Mouse (Mus musculus): ENCODE results near the gene Med16. TPM values are rescaled to one million over a fixed set of nuclear protein-coding genes. Genes with fewer than 3 reads are reported as not detected.
A peak's percentile ranks its signal among the peaks of the same experiment; 100 is the strongest.

Med16 gene
- polyA plus RNA-seq, 1 experiment from 2014 or later: 55.3 TPM

DNA sequence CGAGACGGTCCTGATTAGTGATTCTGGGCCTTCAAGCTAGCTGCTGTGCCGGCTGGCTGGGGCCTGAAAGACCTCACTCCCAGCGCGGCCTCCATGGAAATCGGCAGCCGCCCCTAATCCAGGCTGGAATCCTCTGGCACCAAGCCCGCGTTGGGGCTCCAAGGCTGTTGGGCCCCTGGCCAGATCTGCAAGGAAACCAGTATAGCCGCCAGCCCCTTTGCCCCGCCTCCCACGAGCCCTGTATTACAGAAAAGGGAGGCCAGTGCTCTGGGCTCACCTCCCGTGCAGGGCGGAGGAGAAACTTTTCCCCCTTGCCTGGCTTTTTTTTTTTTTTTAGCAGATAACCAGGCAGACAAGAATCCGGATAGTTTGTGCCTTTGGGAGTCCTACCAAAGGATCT lies 55.3 kb downstream of the Med16 start:
- H3K4me1 ChIP-seq (replicated peaks): peaks cover 58% of the 10 kb centered on the region
- peak overlapping the region; percentile 100 for H3K27ac ChIP-seq
- 2% methylated on average over 15 of the region's 15 CpGs for WGBS

DNA sequence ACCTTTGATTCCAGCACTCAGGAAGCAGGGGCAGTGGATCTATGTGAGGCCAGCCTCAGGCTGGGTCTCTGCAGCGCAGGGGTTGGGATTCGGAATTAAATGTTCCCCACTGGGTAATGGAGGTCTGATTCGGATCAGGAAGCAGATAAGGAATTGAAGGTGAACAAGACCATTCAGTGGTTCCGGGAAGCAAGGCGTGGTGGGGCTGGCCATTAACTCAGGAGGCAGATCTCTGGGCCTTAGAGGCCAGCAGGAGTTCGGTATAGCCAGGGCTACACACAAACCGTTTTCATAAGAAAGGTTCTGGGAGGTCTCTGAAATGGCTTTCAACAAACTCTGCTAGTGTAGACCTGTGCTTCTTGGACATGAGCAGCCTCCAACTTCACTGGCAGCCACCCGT lies 55.9 kb downstream of the Med16 start:
- H3K9ac ChIP-seq: peak overlapping the region; percentile 82
- ATAC-seq (ENCODE audit: low FRiP score): no peak
- H3K9me3 ChIP-seq: no peaks in the 10 kb centered on the region
- peak overlapping the region; percentile 100 for H3K4me3 ChIP-seq
- H3K36me3 ChIP-seq: peaks cover 14% of the 10 kb centered on the region
- 21% methylated on average over 8 of the region's 8 CpGs for WGBS
- peaks cover 57% of the 10 kb centered on the region for H3K4me1 ChIP-seq (replicated peaks)
- peak overlapping the region; percentile 100 for H3K27ac ChIP-seq
- H3K27me3 ChIP-seq: no peaks in the 10 kb centered on the region
- H3K4me2 ChIP-seq: peak overlapping the region; percentile 69

More for the DNA sequence above, 55.3 kb downstream of the Med16 start:
- H3K9ac ChIP-seq: peak overlapping the region; percentile 82
- peak overlapping the region; percentile 69 for H3K4me2 ChIP-seq
- peaks cover 17% of the 10 kb centered on the region for H3K36me3 ChIP-seq
- no peaks in the 10 kb centered on the region for H3K9me3 ChIP-seq
- no peaks in the 10 kb centered on the region for H3K27me3 ChIP-seq
- H3K4me3 ChIP-seq: peak overlapping the region; percentile 100
- ATAC-seq (ENCODE audit: low FRiP score): 0 out of 2 replicates have a peak, but pooled peaks have one; percentile 5

- H3K4me1 ChIP-seq (replicated peaks): peaks cover 52% of the 10 kb centered on the region
Observed at GRCm38 (mm10) chr10:79852107-79852789, 56.5 kb downstream of the Med16 start.

DNA sequence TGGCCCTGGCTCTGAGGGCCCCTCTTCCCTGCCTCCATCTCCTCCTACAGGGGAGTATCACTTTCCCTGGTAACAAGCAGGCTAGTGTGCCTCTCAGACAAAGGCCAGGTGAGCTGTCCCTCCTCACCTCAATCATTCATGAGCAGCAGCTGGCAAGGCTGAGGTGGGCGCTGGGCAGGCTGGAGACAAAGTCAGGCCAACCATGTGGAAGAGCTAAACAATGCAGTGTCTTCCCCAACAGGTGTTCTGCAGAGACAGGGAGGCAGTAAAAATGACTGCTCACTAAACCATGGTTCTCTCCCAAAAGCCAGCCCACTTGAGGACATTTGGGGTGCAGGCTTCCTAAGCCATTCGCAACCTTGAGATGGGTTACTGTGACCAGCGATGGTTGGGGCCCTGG lies 57.1 kb downstream of the Med16 start:
- Histone ChIP-seq H3K36me3 (peaks cover 4% of the 10 kb centered on the region; the same call in 1 of the 2 replicates), H3K4me1 (replicated peaks) (peaks cover 47% of the 10 kb centered on the region), H3K27ac (peak overlapping the region; percentile 100), H3K4me3 (no peak overlapping the region), H3K9me3 (no peaks in the 10 kb centered on the region), H3K4me2 (peak overlapping the region; percentile 69), H3K27me3 (no peaks in the 10 kb centered on the region), H3K9ac (peak overlapping the region; percentile 82)
- WGBS: 78% methylated on average over 3 of the region's 3 CpGs
- no peak for ATAC-seq (ENCODE audit: low FRiP score)

More at GRCm38 (mm10) chr10:79852107-79852789, 56.5 kb downstream of the Med16 start:
- Histone ChIP-seq H3K9me3 (no peaks in the 10 kb centered on the region), H3K27ac (peak overlapping the region; percentile 100), H3K9ac (peak overlapping the region; percentile 82), H3K4me2 (peak overlapping the region; percentile 69), H3K27me3 (no peaks in the 10 kb centered on the region), H3K36me3 (peaks cover 9% of the 10 kb centered on the region), H3K4me3 (peak overlapping the region; percentile 100)
- no peak for ATAC-seq (ENCODE audit: low FRiP score)
- WGBS: 61% methylated on average over 9 of the region's 9 CpGs

DNA sequence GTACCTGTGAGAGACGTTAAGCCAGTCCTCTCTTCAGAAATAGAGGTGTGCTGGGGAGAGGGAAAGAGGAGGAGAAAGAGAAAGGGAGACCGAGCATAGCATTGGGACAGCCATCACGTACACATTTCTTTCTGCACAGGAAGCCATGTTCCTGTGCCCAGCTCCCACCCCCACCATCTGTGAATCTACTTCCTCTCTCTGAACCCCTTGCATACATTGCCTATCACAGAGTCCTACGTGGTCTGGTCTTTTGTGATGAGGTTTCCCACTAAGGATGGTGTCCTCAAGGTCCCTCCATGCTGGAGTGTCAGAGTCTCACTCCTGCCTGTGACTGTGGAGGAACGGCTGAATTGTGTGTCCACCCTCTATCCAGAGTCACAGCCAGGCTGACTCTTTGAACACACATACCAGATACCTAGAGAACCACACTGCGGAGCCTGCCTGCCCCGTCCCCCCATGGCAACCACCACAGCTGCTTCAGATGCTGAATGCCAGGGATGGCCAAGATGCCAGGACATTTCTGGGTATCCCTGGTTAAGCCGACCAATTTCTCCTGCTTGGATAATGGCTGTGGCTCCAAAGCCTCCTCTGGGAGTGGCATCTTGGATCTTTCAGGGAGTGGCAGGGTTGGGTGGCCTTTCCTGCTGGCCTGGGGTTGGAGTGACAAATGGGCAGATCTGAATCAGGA lies 58.6 kb downstream of the Med16 start:
- no peak overlapping the region for H3K4me2 ChIP-seq
- H3K4me1 ChIP-seq (replicated peaks): peaks cover 32% of the 10 kb centered on the region
- H3K27ac ChIP-seq: no peak overlapping the region
- H3K9ac ChIP-seq: no peak overlapping the region
- H3K9me3 ChIP-seq: no peaks in the 10 kb centered on the region
- WGBS: 89% methylated on average over 8 of the region's 8 CpGs
- no peak for ATAC-seq (ENCODE audit: low FRiP score)
- no peaks in the 10 kb centered on the region for H3K27me3 ChIP-seq
- H3K36me3 ChIP-seq: no peaks in the 10 kb centered on the region
- H3K4me3 ChIP-seq: no peak overlapping the region

- Histone ChIP-seq H3K9me3 (no peaks in the 10 kb centered on the region), H3K4me3 (no peak overlapping the region), H3K27ac (no peak overlapping the region), H3K4me1 (replicated peaks) (peaks cover 29% of the 10 kb centered on the region), H3K9ac (no peak overlapping the region), H3K27me3 (no peaks in the 10 kb centered on the region), H3K36me3 (no peaks in the 10 kb centered on the region), H3K4me2 (no peak overlapping the region)
- WGBS: 60% methylated on average over 5 of the region's 5 CpGs
- no peak for ATAC-seq (ENCODE audit: low FRiP score)
Observed at GRCm38 (mm10) chr10:79846553-79846952, 62.2 kb downstream of the Med16 start.

Small RNAs within 50 kb of the gene (microRNA-seq; reads per million reads assigned to microRNA genes)
- gene Mir6910: not detected

Other genes with a start within 250 kb of the Med16 start
- 0.87 and 0.88 TPM in 2 replicates for gene Madcam1, start 244.4 kb downstream of the Med16 start, polyA plus RNA-seq (2015; fragmentation: Nextera tagmentation; extraction: Ambion mirVana)
- 86.5 and 93.4 TPM in 2 replicates for gene Tpgs1, start 239.6 kb downstream of the Med16 start, polyA plus RNA-seq (2015; fragmentation: Nextera tagmentation; extraction: Ambion mirVana)
- 92.7 and 100 TPM in 2 replicates for gene Cdc34, start 226.7 kb downstream of the Med16 start, polyA plus RNA-seq (2015; fragmentation: Nextera tagmentation; extraction: Ambion mirVana)
- gene Gzmm, start 219.9 kb downstream of the Med16 start, polyA plus RNA-seq (2015; fragmentation: Nextera tagmentation; extraction: Ambion mirVana): 1.1 and 1.4 TPM in 2 replicates
- 690 and 717 TPM in 2 replicates for gene Bsg, start 204.4 kb downstream of the Med16 start, polyA plus RNA-seq (2015; fragmentation: Nextera tagmentation; extraction: Ambion mirVana)
- gene Hcn2, start 192.3 kb downstream of the Med16 start, polyA plus RNA-seq (2015; fragmentation: Nextera tagmentation; extraction: Ambion mirVana): 0.43 and 0.64 TPM in 2 replicates
- 37.1 and 42.4 TPM in 2 replicates for gene Polrmt, start 162.3 kb downstream of the Med16 start, polyA plus RNA-seq (2015; fragmentation: Nextera tagmentation; extraction: Ambion mirVana)
- 1.00 and 2.1 TPM in 2 replicates for gene Fgf22, start 153.8 kb downstream of the Med16 start, polyA plus RNA-seq (2015; fragmentation: Nextera tagmentation; extraction: Ambion mirVana)
- 87.9 and 90.7 TPM in 2 replicates for gene Rnf126, start 142.0 kb downstream of the Med16 start, polyA plus RNA-seq (2015; fragmentation: Nextera tagmentation; extraction: Ambion mirVana)
- 1.3 and 1.4 TPM in 2 replicates for gene Fstl3, start 131.7 kb downstream of the Med16 start, polyA plus RNA-seq (2015; fragmentation: Nextera tagmentation; extraction: Ambion mirVana)
- 0.18 TPM in 1 of 2 replicates, not detected in the other for gene Prss57, start 118.0 kb downstream of the Med16 start, polyA plus RNA-seq (2015; fragmentation: Nextera tagmentation; extraction: Ambion mirVana)
- 240 and 252 TPM in 2 replicates for gene Palm, start 115.4 kb downstream of the Med16 start, polyA plus RNA-seq (2015; fragmentation: Nextera tagmentation; extraction: Ambion mirVana)
- gene Misp, start 87.9 kb downstream of the Med16 start, polyA plus RNA-seq (2015; fragmentation: Nextera tagmentation; extraction: Ambion mirVana): 0.84 and 1.0 TPM in 2 replicates
- 84.7 and 86.0 TPM in 2 replicates for gene Ptbp1, start 54.5 kb downstream of the Med16 start, polyA plus RNA-seq (2015; fragmentation: Nextera tagmentation; extraction: Ambion mirVana)
- 13.9 and 15.6 TPM in 2 replicates for gene Prtn3, start 34.4 kb downstream of the Med16 start, polyA plus RNA-seq (2015; fragmentation: Nextera tagmentation; extraction: Ambion mirVana)
- 396 and 407 TPM in 2 replicates for gene Plppr3, start 34.3 kb downstream of the Med16 start, polyA plus RNA-seq (2015; fragmentation: Nextera tagmentation; extraction: Ambion mirVana)
- 0.34 TPM in 1 of 2 replicates, not detected in the other for gene Elane, start 22.7 kb downstream of the Med16 start, polyA plus RNA-seq (2015; fragmentation: Nextera tagmentation; extraction: Ambion mirVana)
- not detected in 2 replicates for gene Cfd, start 18.1 kb downstream of the Med16 start, polyA plus RNA-seq (2015; fragmentation: Nextera tagmentation; extraction: Ambion mirVana)
- 20.6 and 22.0 TPM in 2 replicates for gene Gm26602, start 1.9 kb upstream of the Med16 start, polyA plus RNA-seq (2015; fragmentation: Nextera tagmentation; extraction: Ambion mirVana)
- gene Kiss1r, start 8.0 kb upstream of the Med16 start, polyA plus RNA-seq (2015; fragmentation: Nextera tagmentation; extraction: Ambion mirVana): 2.1 and 2.3 TPM in 2 replicates
- 243 and 256 TPM in 2 replicates for gene R3hdm4, start 12.3 kb upstream of the Med16 start, polyA plus RNA-seq (2015; fragmentation: Nextera tagmentation; extraction: Ambion mirVana)
- gene Arid3a, start 18.1 kb upstream of the Med16 start, polyA plus RNA-seq (2015; fragmentation: Nextera tagmentation; extraction: Ambion mirVana): 3.5 and 4.0 TPM in 2 replicates
- gene Wdr18, start 51.2 kb upstream of the Med16 start, polyA plus RNA-seq (2015; fragmentation: Nextera tagmentation; extraction: Ambion mirVana): 77.4 and 77.9 TPM in 2 replicates
- gene Grin3b, start 61.8 kb upstream of the Med16 start, polyA plus RNA-seq (2015; fragmentation: Nextera tagmentation; extraction: Ambion mirVana): 0.61 and 0.65 TPM in 2 replicates
- 16.0 and 16.3 TPM in 2 replicates for gene Tmem259, start 75.4 kb upstream of the Med16 start, polyA plus RNA-seq (2015; fragmentation: Nextera tagmentation; extraction: Ambion mirVana)
- 43.7 and 53.1 TPM in 2 replicates for gene Cnn2, start 79.7 kb upstream of the Med16 start, polyA plus RNA-seq (2015; fragmentation: Nextera tagmentation; extraction: Ambion mirVana)
- gene Abca7, start 87.6 kb upstream of the Med16 start, polyA plus RNA-seq (2015; fragmentation: Nextera tagmentation; extraction: Ambion mirVana): 5.2 and 6.1 TPM in 2 replicates
- gene Arhgap45, start 107.7 kb upstream of the Med16 start, polyA plus RNA-seq (2015; fragmentation: Nextera tagmentation; extraction: Ambion mirVana): 2.5 and 2.8 TPM in 2 replicates
- 150 and 154 TPM in 2 replicates for gene Polr2e, start 130.9 kb upstream of the Med16 start, polyA plus RNA-seq (2015; fragmentation: Nextera tagmentation; extraction: Ambion mirVana)
- 509 and 531 TPM in 2 replicates for gene Gpx4, start 138.2 kb upstream of the Med16 start, polyA plus RNA-seq (2015; fragmentation: Nextera tagmentation; extraction: Ambion mirVana)
- 13.6 and 14.4 TPM in 2 replicates for gene Sbno2, start 196.6 kb upstream of the Med16 start, polyA plus RNA-seq (2015; fragmentation: Nextera tagmentation; extraction: Ambion mirVana)
- 16.3 and 18.2 TPM in 2 replicates for gene Stk11, start 206.9 kb upstream of the Med16 start, polyA plus RNA-seq (2015; fragmentation: Nextera tagmentation; extraction: Ambion mirVana)
- 434 and 449 TPM in 2 replicates for gene Atp5d, start 229.7 kb upstream of the Med16 start, polyA plus RNA-seq (2015; fragmentation: Nextera tagmentation; extraction: Ambion mirVana)
- 57.4 and 59.2 TPM in 2 replicates for gene Cbarp, start 231.9 kb upstream of the Med16 start, polyA plus RNA-seq (2015; fragmentation: Nextera tagmentation; extraction: Ambion mirVana)
- gene Midn, start 239.3 kb upstream of the Med16 start, polyA plus RNA-seq (2015; fragmentation: Nextera tagmentation; extraction: Ambion mirVana): 32.4 and 34.7 TPM in 2 replicates